Mouse (Mus musculus): Measurements from ENCODE around the gene Otop1. TPM values are rescaled to one million over a fixed set of nuclear protein-coding genes. Genes with fewer than 3 reads are reported as not detected.

Gene Otop1
- not detected in 2 replicates for polyA plus RNA-seq (2015; fragmentation: Nextera tagmentation; extraction: Ambion mirVana)

DNA sequence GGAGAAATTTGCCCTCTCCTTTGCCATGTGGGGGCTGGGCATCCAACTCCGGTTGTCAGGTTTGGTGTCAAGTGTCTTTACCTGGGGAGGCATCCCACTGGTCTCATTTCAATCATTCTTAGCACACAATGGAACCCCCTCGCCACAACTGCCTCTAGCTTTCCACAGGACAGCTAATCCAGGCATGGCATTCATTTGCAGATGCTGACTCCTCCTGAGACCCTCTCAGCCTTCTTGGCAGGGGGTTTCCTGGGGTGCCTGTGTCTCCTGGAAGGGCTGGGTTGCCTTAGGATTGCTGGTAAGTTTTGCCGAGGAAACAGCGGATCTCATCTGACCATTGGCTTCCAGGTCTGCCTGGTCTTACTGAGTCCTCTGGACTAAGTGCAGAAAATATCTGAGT lies at the start of gene Otop1:
Gene Otop1, plus strand, starts transcription at position 202 of the 400 bp plus-strand sequence.

GRCm38 (mm10) chr5:38260107-38260682 lies 15.6 kb upstream of the Otop1 start, which contains the start of gene Tmem128:
Tmem128 (plus strand) TSS chr5:38260185.

GRCm38 (mm10) chr5:38318966-38319786 lies 43.4 kb downstream of the Otop1 start, which contains the start of gene Drd5:
Drd5 (plus strand) TSS chr5:38319367.

Other genes starting within 250 kb of the Otop1 start
- 18.6 and 23.2 TPM in 2 replicates for gene Stx18, start 237.2 kb upstream of the Otop1 start, polyA plus RNA-seq (2015; fragmentation: Nextera tagmentation; extraction: Ambion mirVana)
- gene Nsg1, start 116.1 kb upstream of the Otop1 start, polyA plus RNA-seq (2015; fragmentation: Nextera tagmentation; extraction: Ambion mirVana): 12.4 and 15.7 TPM in 2 replicates
- gene Zbtb49, start 55.5 kb upstream of the Otop1 start, polyA plus RNA-seq (2015; fragmentation: Nextera tagmentation; extraction: Ambion mirVana): 3.4 and 4.7 TPM in 2 replicates
- 35.1 and 42.6 TPM in 2 replicates for gene Lyar, start 55.5 kb upstream of the Otop1 start, polyA plus RNA-seq (2015; fragmentation: Nextera tagmentation; extraction: Ambion mirVana)
- 41.8 and 44.5 TPM in 2 replicates for gene Tmem128, start 15.8 kb upstream of the Otop1 start, polyA plus RNA-seq (2015; fragmentation: Nextera tagmentation; extraction: Ambion mirVana)
- not detected in 2 replicates for gene Drd5, start 43.4 kb downstream of the Otop1 start, polyA plus RNA-seq (2015; fragmentation: Nextera tagmentation; extraction: Ambion mirVana)
- gene Slc2a9, start 227.2 kb downstream of the Otop1 start, polyA plus RNA-seq (2015; fragmentation: Nextera tagmentation; extraction: Ambion mirVana): 0.41 and 0.52 TPM in 2 replicates